Mouse (Mus musculus) right cerebral cortex, postnatal 14 days (tissue): Measurements from ENCODE around the gene Gm10271.
A peak's percentile ranks its signal among the peaks of the same experiment; 100 is the strongest.

ENCODE experiments used
- DNase-seq: peaks from one replicate; pipeline ENCODE4 v3.0.0; 2022

The Gm10271 gene

GRCm38 (mm10) chr10:116977455-116977854 lies 5.0 kb upstream of the Gm10271 start:
- no peak for DNase-seq

- no peak for DNase-seq
Observed at GRCm38 (mm10) chr10:116968741-116969140, 3.7 kb downstream of the Gm10271 start.

GRCm38 (mm10) chr10:116966065-116966464 lies 6.3 kb downstream of the Gm10271 start:
- DNase-seq, result no peak

GRCm38 (mm10) chr10:116965297-116965696 lies 7.1 kb downstream of the Gm10271 start:
- no peak for DNase-seq

- no peak for DNase-seq
Observed at GRCm38 (mm10) chr10:116964571-116964970, 7.8 kb downstream of the Gm10271 start.

GRCm38 (mm10) chr10:116964084-116964483 lies 8.3 kb downstream of the Gm10271 start:
- DNase-seq, result no peak

GRCm38 (mm10) chr10:116962803-116963202 lies 9.6 kb downstream of the Gm10271 start:
- DNase-seq, result no peak

- DNase-seq, result no peak
Observed at GRCm38 (mm10) chr10:116962152-116962551, 10.3 kb downstream of the Gm10271 start.

- DNase-seq, result no peak
Observed at GRCm38 (mm10) chr10:116957867-116958551, 14.4 kb downstream of the Gm10271 start.

- DNase-seq, result no peak
Observed at GRCm38 (mm10) chr10:116956483-116957158, 15.8 kb downstream of the Gm10271 start.

GRCm38 (mm10) chr10:116955191-116955590 lies 17.2 kb downstream of the Gm10271 start:
- no peak for DNase-seq

GRCm38 (mm10) chr10:116950886-116951285 lies 21.5 kb downstream of the Gm10271 start:
- DNase-seq, result no peak

GRCm38 (mm10) chr10:116950009-116950769 lies 22.2 kb downstream of the Gm10271 start, which contains the start of gene Rab3ip:
TSS of gene Rab3ip (minus strand) at chr10:116950769.
- peak; percentile 93 for DNase-seq

- DNase-seq, result peak; percentile 22
Observed at GRCm38 (mm10) chr10:116949111-116950008, 23.0 kb downstream of the Gm10271 start.

GRCm38 (mm10) chr10:116948414-116948813 lies 24.0 kb downstream of the Gm10271 start:
- no peak for DNase-seq

- no peak for DNase-seq
Observed at GRCm38 (mm10) chr10:116944940-116945339, 27.5 kb downstream of the Gm10271 start.

- no peak for DNase-seq
Observed at GRCm38 (mm10) chr10:116944144-116944543, 28.3 kb downstream of the Gm10271 start.

GRCm38 (mm10) chr10:116943025-116943424 lies 29.4 kb downstream of the Gm10271 start:
- DNase-seq, result peak; percentile 35

- DNase-seq, result no peak
Observed at GRCm38 (mm10) chr10:116935028-116935427, 37.4 kb downstream of the Gm10271 start.

GRCm38 (mm10) chr10:116933794-116934193 lies 38.6 kb downstream of the Gm10271 start:
- no peak for DNase-seq

- DNase-seq, result no peak
Observed at GRCm38 (mm10) chr10:116932418-116932817, 40.0 kb downstream of the Gm10271 start.

GRCm38 (mm10) chr10:116931497-116932179 lies 40.8 kb downstream of the Gm10271 start:
- DNase-seq, result no peak
